Mouse (Mus musculus) brain, embryonic 14.5 days (tissue): Measurements from ENCODE around the gene Kctd3.

Source experiments
- CTCF ChIP-seq: fragments of 200-500 bp; IDR thresholded peaks from 2 replicates; pipeline ENCODE4 v1.5.1; 2012; ENCODE audit warnings: inconsistent platforms, mild to moderate bottlenecking, moderate library complexity, borderline replicate concordance; ENCODE audit not compliant: insufficient read depth, insufficient read length; ENCODE audit errors: extremely low read depth
- POLR2A ChIP-seq: fragments of 200-500 bp; IDR thresholded peaks from 2 replicates; pipeline ENCODE4 v1.6.1; 2012; ENCODE audit warnings: mild to moderate bottlenecking, inconsistent platforms, borderline replicate concordance; ENCODE audit not compliant: poor library complexity, insufficient read depth, insufficient read length, severe bottlenecking; ENCODE audit errors: extremely low read depth

DNA sequence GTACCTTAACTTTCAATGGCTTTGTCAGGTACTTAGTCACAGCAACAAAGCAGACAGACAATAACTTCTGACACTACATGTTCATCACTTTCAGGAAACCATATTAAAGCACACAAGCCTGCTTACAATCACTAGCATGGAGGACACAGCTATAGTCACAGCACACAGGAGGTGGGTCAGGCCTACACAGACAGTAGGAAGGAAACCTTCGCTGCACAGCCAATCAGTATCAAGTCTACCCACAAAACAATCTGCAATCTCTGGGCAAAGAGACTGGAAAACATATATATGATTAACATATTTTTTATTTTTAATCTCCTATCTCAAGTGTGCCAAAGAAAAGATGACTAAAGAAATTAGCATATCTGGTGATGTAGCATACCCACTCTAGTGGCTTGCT is 2.9 kb downstream of the Kctd3 start:
- TF ChIP-seq POLR2A (no peak), CTCF (no peak)
